Mouse (Mus musculus): Measurements from ENCODE around the gene Rfpl4. TPM values are rescaled to one million over a fixed set of nuclear protein-coding genes. Genes with fewer than 3 reads are reported as not detected.

The Rfpl4 gene
- total and polyA plus RNA-seq, 3 experiments = not detected

DNA sequence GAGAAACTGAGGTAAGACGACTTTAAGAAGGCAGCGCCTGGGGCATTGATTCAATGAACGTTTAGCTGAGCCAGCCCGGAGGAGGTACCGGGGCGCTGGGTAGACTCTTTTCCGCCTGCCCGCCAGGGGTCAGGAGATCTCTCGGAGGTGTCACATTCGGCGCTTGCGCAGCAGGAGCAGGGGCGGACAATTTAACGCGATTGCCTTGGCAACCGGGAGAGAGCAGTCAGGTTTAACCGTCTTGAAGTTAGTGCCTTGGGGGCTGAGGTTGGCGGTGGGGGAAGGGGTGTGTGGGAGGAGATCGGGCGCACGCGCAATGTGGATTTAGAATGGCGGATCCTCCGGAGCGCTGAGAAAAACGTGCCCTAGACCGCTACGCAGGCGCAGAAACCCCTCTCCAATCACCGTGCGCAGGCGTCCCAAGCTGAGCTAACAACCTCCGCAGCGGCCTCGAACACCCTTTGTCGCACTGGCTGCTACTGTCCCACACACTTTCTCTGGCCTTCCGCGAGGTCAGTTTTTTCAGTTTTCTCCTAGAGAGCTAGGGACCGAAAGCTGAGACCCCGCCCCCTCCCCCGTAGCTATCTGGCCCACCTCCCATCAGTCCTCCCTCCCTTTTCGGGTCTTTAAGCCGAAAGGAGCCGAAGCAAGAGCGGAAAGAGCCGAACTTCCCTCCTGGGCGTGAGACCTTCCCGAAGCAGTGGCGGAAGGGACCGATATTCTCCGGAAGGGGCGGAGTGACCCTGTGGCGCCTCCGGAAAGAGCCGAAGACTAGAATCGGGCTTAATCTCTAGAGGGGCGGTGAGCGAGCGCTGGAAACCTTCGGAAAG is 55.6 kb downstream of the Rfpl4 start:
- peaks cover 42% of the 10 kb centered on the region for H3K79me2 ChIP-seq (ENCODE audit: control insufficient read depth, insufficient read depth, low read length, poor library complexity)
- TF ChIP-seq GATA1 (IDR thresholded peaks at IDR 0.05; ENCODE audit: low read depth, low read length) (no peak), CHD1 (IDR thresholded peaks at IDR 0.05; ENCODE audit: low read depth, low read length) (peak; percentile 67; the same call in 1 of the 2 replicates), CHD2 (IDR thresholded peaks at IDR 0.05; ENCODE audit: low read length) (no peak), GABPA (IDR thresholded peaks at IDR 0.05; ENCODE audit: low read depth, low read length) (no peak), ZMIZ1 (IDR thresholded peaks at IDR 0.05; ENCODE audit: low read depth, low read length) (peak; percentile 54), SMC3 (IDR thresholded peaks at IDR 0.05; ENCODE audit: low read depth, low read length) (peak; percentile 41; the same call in 1 of the 2 replicates), BHLHE40 (IDR thresholded peaks at IDR 0.05; ENCODE audit: borderline replicate concordance, low read depth, low read length) (peak; percentile 74), POLR2A (IDR thresholded peaks at IDR 0.05; ENCODE audit: control insufficient read depth in 1 of 2, insufficient read depth in 1 of 2, low read depth in 1 of 2, low read length in 2 of 2, poor library complexity in 1 of 2) (peak; percentile 63 to 76), TCF12 (IDR thresholded peaks at IDR 0.05; ENCODE audit: low read depth, low read length) (peak; percentile 53), ZKSCAN1 (IDR thresholded peaks at IDR 0.05; ENCODE audit: low read depth, low read length) (no peak), MAZ (IDR thresholded peaks at IDR 0.05; ENCODE audit: low read depth, low read length) (peak; percentile 84), POLR2AphosphoS5 (IDR thresholded peaks at IDR 0.05; ENCODE audit: borderline replicate concordance, low read depth, low read length) (no peak), MYC (IDR thresholded peaks at IDR 0.05; ENCODE audit: low read depth, low read length) (peak; percentile 90), ZNF384 (IDR thresholded peaks at IDR 0.05; ENCODE audit: low read depth, low read length) (no peak), RCOR1 (IDR thresholded peaks at IDR 0.05; ENCODE audit: low read depth, low read length) (no peak), JUND (IDR thresholded peaks at IDR 0.05; ENCODE audit: low read depth, low read length) (no peak), ZC3H11A (IDR thresholded peaks at IDR 0.05; ENCODE audit: low read depth, low read length) (no peak), UBTF (IDR thresholded peaks at IDR 0.05; ENCODE audit: borderline replicate concordance, insufficient read depth, low read depth, low read length) (0 out of 2 replicates have a peak, but pooled peaks have one; percentile 55), POLR2AphosphoS2 (IDR thresholded peaks at IDR 0.05; ENCODE audit: low read length) (no peak; the same call in 1 of the 2 replicates), ELF1 (IDR thresholded peaks at IDR 0.05; ENCODE audit: low read depth, low read length) (peak; percentile 82), USF2 (IDR thresholded peaks at IDR 0.05; ENCODE audit: borderline replicate concordance in 1 of 2, insufficient read depth in 1 of 2, low read depth in 1 of 2, low read length in 2 of 2) (no peak), MAFK (IDR thresholded peaks at IDR 0.05; ENCODE audit: borderline replicate concordance, low read depth, low read length) (no peak), MYB (IDR thresholded peaks at IDR 0.05; ENCODE audit: low read depth, low read length) (peak; percentile 61; the same call in 1 of the 2 replicates), MEF2A (IDR thresholded peaks at IDR 0.05; ENCODE audit: extremely low read depth, insufficient replicate concordance, low read depth, low read length, poor library complexity, severe bottlenecking) (no peak), TAL1 (IDR thresholded peaks at IDR 0.05; ENCODE audit: low read length) (no peak), E2F4 (IDR thresholded peaks at IDR 0.05; ENCODE audit: borderline replicate concordance, low read depth, low read length) (no peak), NELFE (IDR thresholded peaks at IDR 0.05; ENCODE audit: low read depth, low read length) (peak; percentile 71), SIN3A (IDR thresholded peaks at IDR 0.05; ENCODE audit: low read length) (peak; percentile 14; the same call in 1 of the 2 replicates), MXI1 (IDR thresholded peaks at IDR 0.05; ENCODE audit: low read depth, low read length) (peak; percentile 88), HCFC1 (IDR thresholded peaks at IDR 0.05; ENCODE audit: low read depth, low read length) (0 out of 2 replicates have a peak, but pooled peaks have one; percentile 65), CTCF (IDR thresholded peaks at IDR 0.05 in 2 of 3, conservative IDR thresholded peaks at IDR 0.05 in 1 of 3; ENCODE audit: control insufficient read depth in 1 of 3, insufficient read depth in 1 of 3, low read depth in 2 of 3, low read length in 3 of 3, poor library complexity in 1 of 3, severe bottlenecking in 1 of 3) (peak in 2 of 3 experiments; percentile 69 to 72; a peak in 5 of 6 replicates), NRF1 (IDR thresholded peaks at IDR 0.05; ENCODE audit: insufficient read depth, low read depth, low read length, poor library complexity, severe bottlenecking) (peak; percentile 92), USF1 (IDR thresholded peaks at IDR 0.05; ENCODE audit: low read depth, low read length) (no peak), KAT2A (conservative IDR thresholded peaks at IDR 0.05; ENCODE audit: low read depth, low read length) (peak; percentile 58), TBP (IDR thresholded peaks at IDR 0.05; ENCODE audit: low read depth, low read length) (peak; percentile 54)

More for the DNA sequence above, 55.6 kb downstream of the Rfpl4 start:
- H3K4me3 ChIP-seq (ENCODE audit: control insufficient read depth in 1 of 2, insufficient read depth in 1 of 2, low read depth in 2 of 2, low read length in 2 of 2) = peak overlapping the region; percentile 81 to 83
- peak overlapping the region; percentile 99 for H3K27ac ChIP-seq (ENCODE audit: control insufficient read depth, low read depth, low read length)
- peak overlapping the region; percentile 98 for H3K9ac ChIP-seq (ENCODE audit: control insufficient read depth, low read depth, low read length, poor library complexity, severe bottlenecking)
- H3K36me3 ChIP-seq (ENCODE audit: control insufficient read depth in 1 of 2, insufficient read depth in 2 of 2, low read length in 2 of 2) = peaks cover 4 to 23% of the 10 kb centered on the region in 2 experiments
- peaks cover 2 to 22% of the 10 kb centered on the region in 2 experiments for H3K4me1 ChIP-seq (ENCODE audit: control insufficient read depth in 1 of 2, insufficient read depth in 2 of 2, low read length in 2 of 2)
- no peaks in the 10 kb centered on the region for H3K9me3 ChIP-seq (replicated peaks; ENCODE audit: insufficient read depth, low read length)
- DNase-seq (ENCODE audit: low read depth, low spot score) = peak; percentile 98
- H3K27me3 ChIP-seq (ENCODE audit: control insufficient read depth in 1 of 2, insufficient read depth in 2 of 2, low read length in 2 of 2) = no peaks in the 10 kb centered on the region
